Mouse (Mus musculus): ENCODE results near the gene Poc1b.

DNA sequence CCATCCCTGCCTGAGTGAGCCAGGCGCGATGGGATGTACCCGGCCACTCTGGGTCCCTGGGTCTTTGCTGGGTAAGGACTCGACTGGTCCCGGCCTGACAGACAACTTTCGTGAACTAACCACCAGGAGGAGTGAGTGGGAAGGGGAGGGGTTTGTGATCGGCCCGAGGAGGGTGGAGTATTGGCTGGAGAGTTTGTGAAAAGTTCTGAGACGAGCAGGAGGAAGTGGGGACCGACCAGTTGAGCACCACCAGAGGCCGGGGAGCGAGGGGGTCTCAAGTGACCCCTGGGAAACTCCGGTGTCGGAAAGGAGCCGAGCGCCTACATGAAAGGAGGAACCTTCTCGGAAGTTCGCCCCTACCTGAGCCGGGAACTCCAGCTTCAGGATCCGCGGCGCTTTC lies 1.1 kb downstream of the Poc1b start, which contains the start of gene Galnt4:
- peak; percentile 67; the same call in 1 of the 2 replicates for TF ChIP-seq CTCF (IDR thresholded peaks at IDR 0.05; ENCODE audit: borderline replicate concordance, extremely low read depth, insufficient read depth, insufficient read length)
- TF ChIP-seq POLR2A (IDR thresholded peaks at IDR 0.05; ENCODE audit: borderline replicate concordance, extremely low read depth, insufficient read depth, insufficient read length, poor library complexity, severe bottlenecking): no peak

Data from brain, embryonic 14.5 days (tissue).